Mouse (Mus musculus) G1E (cell line): Measurements from ENCODE around the gene Nfkbiz.

Experiments used
- CTCF ChIP-seq: IDR thresholded peaks from 2 replicates; pipeline ENCODE4 v1.5.1; 2012; ENCODE audit warnings: low read depth, low read length, inconsistent platforms, mixed read lengths
- GATA1 ChIP-seq: IDR thresholded peaks from 2 replicates; pipeline ENCODE4 v1.6.1; 2012; ENCODE audit warnings: borderline replicate concordance, low read length, inconsistent platforms, mixed read lengths
- GATA2 ChIP-seq: IDR thresholded peaks from 2 replicates; pipeline ENCODE4 v1.6.1; 2012; ENCODE audit warnings: low read depth, low read length, inconsistent platforms, borderline replicate concordance
- POLR2AphosphoS5 ChIP-seq: IDR thresholded peaks from 2 replicates; pipeline ENCODE4 v1.6.1; 2012; ENCODE audit warnings: low read depth, low read length, inconsistent platforms; ENCODE audit not compliant: insufficient replicate concordance
- TAL1 ChIP-seq: conservative IDR thresholded peaks from 2 replicates; pipeline ENCODE4 v1.6.1; 2012; ENCODE audit warnings: low read depth, low read length, inconsistent platforms, mixed read lengths

DNA sequence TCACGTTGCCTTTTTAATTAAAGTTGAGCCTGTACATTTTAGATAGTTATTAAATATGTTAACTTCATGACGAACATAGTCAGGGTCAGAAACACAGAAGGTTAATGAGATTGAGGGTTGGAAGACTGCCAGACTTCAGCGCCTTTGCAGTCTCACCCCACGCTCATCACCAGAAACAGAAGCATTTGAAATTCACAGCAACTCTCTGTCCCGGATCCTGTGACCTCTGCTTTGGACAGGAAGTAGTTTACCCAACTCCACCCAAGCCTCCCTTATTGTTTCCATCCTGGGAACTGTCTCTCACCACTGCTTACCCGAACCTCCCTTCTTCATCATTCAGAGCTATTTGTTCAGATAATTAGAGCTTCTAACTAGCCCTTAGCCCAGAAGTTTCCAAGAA lies 37.3 kb upstream of the Nfkbiz start:
- no peak for TF ChIP-seq CTCF
- no peak for TF ChIP-seq GATA1
- TF ChIP-seq GATA2: no peak
- no peak for TF ChIP-seq TAL1
- no peak for TF ChIP-seq POLR2AphosphoS5
